Mouse (Mus musculus) forebrain, embryonic 14.5 days (tissue): ENCODE measurements around the gene Ppp4c. TPM values are rescaled to one million over a fixed set of nuclear protein-coding genes. Genes with fewer than 3 reads are reported as not detected.

Source experiments
- ATAC-seq: fragments of 200-750 bp; cut with Nextera tagmentation; 2 replicates; pipeline ENCODE4 v1.8.0; 2017; ENCODE audit warnings: mild to moderate bottlenecking, moderate library complexity
- DNase-seq: peaks from one replicate; pipeline ENCODE4 v3.0.0-alpha.2; 2015; ENCODE audit warnings: low spot score
- H3K27ac ChIP-seq: fragments of 300-500 bp; sonication (generic); 2 replicates; pipeline ENCODE4 v1.5.1; 2014; ENCODE audit warnings: low read depth, mild to moderate bottlenecking, control low read depth, low read length, moderate library complexity
- H3K27me3 ChIP-seq: fragments of 300-500 bp; sonication (generic); replicated peaks from 2 replicates; pipeline ENCODE4 v1.6.1; 2014; ENCODE audit warnings: low read length, control low read depth, mixed read lengths; ENCODE audit not compliant: control insufficient read depth, insufficient read depth
- H3K36me3 ChIP-seq: fragments of 300-500 bp; sonication (generic); 2 replicates; pipeline ENCODE4 v1.6.1; 2014; ENCODE audit warnings: low read length, control low read depth; ENCODE audit not compliant: control insufficient read depth, insufficient read depth
- H3K4me1 ChIP-seq: fragments of 300-500 bp; sonication (generic); 2 replicates; pipeline ENCODE4 v1.6.1; 2014; ENCODE audit warnings: antibody characterized with exemption, low read length, control low read depth; ENCODE audit not compliant: control insufficient read depth, insufficient read depth
- H3K4me2 ChIP-seq: fragments of 300-500 bp; sonication (generic); 2 replicates; pipeline ENCODE4 v1.6.1; 2014; ENCODE audit warnings: mild to moderate bottlenecking, control low read depth, low read length
- H3K4me3 ChIP-seq: fragments of 300-500 bp; sonication (generic); 2 replicates; pipeline ENCODE4 v1.5.1; 2014; ENCODE audit warnings: low read depth, low read length, control low read depth
- H3K9ac ChIP-seq: fragments of 300-500 bp; sonication (generic); 2 replicates; pipeline ENCODE4 v1.6.1; 2014; ENCODE audit warnings: mild to moderate bottlenecking, low read length, control low read depth, moderate library complexity
- H3K9me3 ChIP-seq: fragments of 300-500 bp; sonication (generic); replicated peaks from 2 replicates; pipeline ENCODE4 v1.6.1; 2016; ENCODE audit warnings: low read length, control low read depth, mixed read lengths; ENCODE audit not compliant: control insufficient read depth
- WGBS: fragments of 180-500 bp; shearing (Covaris S2); extraction: QIAGEN DNeasy Blood & Tissue Kit; methylation state at CpG from one replicate; pipeline ENCODE4 v1.1.7; 2014; 5-methylcytosine and 5-hydroxymethylcytosine counted together
- polyA plus RNA-seq: library from polyadenylated mRNA; unstranded; fragments of >200 nt; fragmentation: Nextera tagmentation; extraction: Ambion mirVana; gene quantifications from 2 replicates; pipeline ENCODE4 v1.2.1, GENCODE M21; 2014

The Ppp4c gene
- polyA plus RNA-seq, 1 experiment from 2014 or later, result 256 TPM

GRCm38 (mm10) chr7:126773351-126773750, 18.9 kb downstream of the Ppp4c start:
- H3K4me3 ChIP-seq, result no peak overlapping the region
- no peak overlapping the region for H3K4me2 ChIP-seq
- H3K36me3 ChIP-seq, result peaks cover 48% of the 10 kb centered on the region
- peaks cover 17% of the 10 kb centered on the region for H3K4me1 ChIP-seq
- no peak for DNase-seq
- ATAC-seq, result no peak
- WGBS, result 83% methylated on average over 2 of the region's 2 CpGs
- no peaks in the 10 kb centered on the region for H3K27me3 ChIP-seq
- H3K27ac ChIP-seq, result no peak overlapping the region
- H3K9ac ChIP-seq, result no peak overlapping the region
- H3K9me3 ChIP-seq, result no peaks in the 10 kb centered on the region

GRCm38 (mm10) chr7:126770784-126771183, 21.5 kb downstream of the Ppp4c start:
- ATAC-seq (no peak), DNase-seq (no peak)
- H3K9ac ChIP-seq, result no peak overlapping the region
- no peaks in the 10 kb centered on the region for H3K27me3 ChIP-seq
- H3K4me3 ChIP-seq, result no peak overlapping the region
- no peak overlapping the region for H3K27ac ChIP-seq
- H3K4me2 ChIP-seq, result no peak overlapping the region
- H3K9me3 ChIP-seq, result no peaks in the 10 kb centered on the region
- peaks cover 69% of the 10 kb centered on the region for H3K36me3 ChIP-seq
- WGBS, result 85% methylated on average over 12 of the region's 12 CpGs
- H3K4me1 ChIP-seq, result no peaks in the 10 kb centered on the region

GRCm38 (mm10) chr7:126767001-126767400, 25.3 kb downstream of the Ppp4c start:
- no peak overlapping the region for H3K9ac ChIP-seq
- DNase-seq, result no peak
- ATAC-seq, result no peak
- H3K9me3 ChIP-seq, result no peaks in the 10 kb centered on the region
- no peak overlapping the region for H3K4me2 ChIP-seq
- H3K4me1 ChIP-seq, result no peaks in the 10 kb centered on the region
- H3K27ac ChIP-seq, result no peak overlapping the region
- no peaks in the 10 kb centered on the region for H3K27me3 ChIP-seq
- H3K36me3 ChIP-seq, result peaks cover 86% of the 10 kb centered on the region
- no peak overlapping the region for H3K4me3 ChIP-seq
- 95% methylated on average over 8 of the region's 8 CpGs for WGBS

GRCm38 (mm10) chr7:126766201-126766600, 26.1 kb downstream of the Ppp4c start, which contains the start of gene Gdpd3:
TSS of gene Gdpd3 (plus strand) at chr7:126766334.
- Histone ChIP-seq H3K9ac (no peak within 1 kb of the TSS), H3K27me3 (no peaks in the 10 kb centered on the region), H3K4me3 (no peak within 1 kb of the TSS), H3K27ac (no peak within 1 kb of the TSS), H3K4me1 (peaks cover 6% of the 10 kb centered on the region), H3K36me3 (peaks cover 91% of the 10 kb centered on the region), H3K4me2 (no peak within 1 kb of the TSS), H3K9me3 (no peaks in the 10 kb centered on the region)
- WGBS, result 89% methylated on average over 16 of the region's 16 CpGs
- DNase-seq, result no peak
- ATAC-seq, result no peak

GRCm38 (mm10) chr7:126765540-126765939, 26.8 kb downstream of the Ppp4c start:
- H3K9ac ChIP-seq, result no peak overlapping the region
- peaks cover 12% of the 10 kb centered on the region for H3K4me1 ChIP-seq
- no peak overlapping the region for H3K27ac ChIP-seq
- H3K4me2 ChIP-seq, result no peak overlapping the region
- no peak overlapping the region for H3K4me3 ChIP-seq
- ATAC-seq (no peak), DNase-seq (no peak)
- no peaks in the 10 kb centered on the region for H3K27me3 ChIP-seq
- no peaks in the 10 kb centered on the region for H3K9me3 ChIP-seq
- WGBS, result 91% methylated on average over 9 of the region's 9 CpGs
- peaks cover 84% of the 10 kb centered on the region for H3K36me3 ChIP-seq

- Histone ChIP-seq H3K27me3 (no peaks in the 10 kb centered on the region), H3K9me3 (no peaks in the 10 kb centered on the region), H3K27ac (peak overlapping the region; percentile 75), H3K36me3 (peaks cover 54% of the 10 kb centered on the region), H3K4me2 (peak overlapping the region; percentile 23), H3K9ac (peak overlapping the region; percentile 6; the same call in 1 of the 2 replicates), H3K4me3 (no peak overlapping the region), H3K4me1 (peaks cover 14% of the 10 kb centered on the region)
- WGBS, result 57% methylated on average over 17 of the region's 17 CpGs
- DNase-seq (peak; percentile 40), ATAC-seq (no peak)
These were observed 29.8 kb downstream of the Ppp4c start for GRCm38 (mm10) chr7:126762471-126763008.

GRCm38 (mm10) chr7:126761529-126762067, 30.7 kb downstream of the Ppp4c start:
- WGBS, result 77% methylated on average over 6 of the region's 6 CpGs
- H3K9me3 ChIP-seq, result no peaks in the 10 kb centered on the region
- no peaks in the 10 kb centered on the region for H3K27me3 ChIP-seq
- no peak overlapping the region for H3K4me3 ChIP-seq
- H3K4me2 ChIP-seq, result peak overlapping the region; percentile 90
- H3K4me1 ChIP-seq, result peaks cover 14% of the 10 kb centered on the region
- ATAC-seq, result no peak
- H3K9ac ChIP-seq, result no peak overlapping the region
- H3K27ac ChIP-seq, result peak overlapping the region; percentile 39; the same call in 1 of the 2 replicates
- no peak for DNase-seq
- H3K36me3 ChIP-seq, result peaks cover 45% of the 10 kb centered on the region

- no peak for ATAC-seq
- H3K36me3 ChIP-seq, result peaks cover 38% of the 10 kb centered on the region
These were observed 31.3 kb downstream of the Ppp4c start for GRCm38 (mm10) chr7:126760956-126761355.

GRCm38 (mm10) chr7:126760391-126760802, 31.9 kb downstream of the Ppp4c start:
- Histone ChIP-seq H3K36me3 (peaks cover 34% of the 10 kb centered on the region), H3K9me3 (no peaks in the 10 kb centered on the region), H3K4me2 (peak overlapping the region; percentile 90), H3K27me3 (no peaks in the 10 kb centered on the region), H3K4me3 (peak overlapping the region; percentile 83), H3K27ac (peak overlapping the region; percentile 90), H3K4me1 (peaks cover 14% of the 10 kb centered on the region), H3K9ac (peak overlapping the region; percentile 91)
- WGBS, result 27% methylated on average over 3 of the region's 3 CpGs
- peak; percentile 5; the same call in 1 of the 2 replicates for ATAC-seq
- DNase-seq, result peak; percentile 66

More at GRCm38 (mm10) chr7:126760956-126761355, 31.3 kb downstream of the Ppp4c start:
- no peak for DNase-seq
- peak overlapping the region; percentile 90; the same call in 1 of the 2 replicates for H3K27ac ChIP-seq
- 82% methylated on average over 4 of the region's 4 CpGs for WGBS
- H3K4me1 ChIP-seq, result peaks cover 14% of the 10 kb centered on the region
- H3K4me3 ChIP-seq, result peak overlapping the region; percentile 83; the same call in 1 of the 2 replicates
- H3K27me3 ChIP-seq, result no peaks in the 10 kb centered on the region
- peak overlapping the region; percentile 91 for H3K9ac ChIP-seq
- H3K4me2 ChIP-seq, result peak overlapping the region; percentile 90
- no peaks in the 10 kb centered on the region for H3K9me3 ChIP-seq
